Mouse (Mus musculus) kidney, postnatal 4 days (tissue): ENCODE data around the gene Rab29.
"Not testable (repeated sequence)": the region's sequence is repeated elsewhere in the genome, so short reads cannot be mapped to it uniquely, and the experiment has no call there.

Source experiments
- DNase-seq, 2 experiments: peaks; one replicate each; pipeline ENCODE4 v3.0.0; 2021; ENCODE audit warnings: mixed read lengths in 2 of 2

The Rab29 gene

DNA sequence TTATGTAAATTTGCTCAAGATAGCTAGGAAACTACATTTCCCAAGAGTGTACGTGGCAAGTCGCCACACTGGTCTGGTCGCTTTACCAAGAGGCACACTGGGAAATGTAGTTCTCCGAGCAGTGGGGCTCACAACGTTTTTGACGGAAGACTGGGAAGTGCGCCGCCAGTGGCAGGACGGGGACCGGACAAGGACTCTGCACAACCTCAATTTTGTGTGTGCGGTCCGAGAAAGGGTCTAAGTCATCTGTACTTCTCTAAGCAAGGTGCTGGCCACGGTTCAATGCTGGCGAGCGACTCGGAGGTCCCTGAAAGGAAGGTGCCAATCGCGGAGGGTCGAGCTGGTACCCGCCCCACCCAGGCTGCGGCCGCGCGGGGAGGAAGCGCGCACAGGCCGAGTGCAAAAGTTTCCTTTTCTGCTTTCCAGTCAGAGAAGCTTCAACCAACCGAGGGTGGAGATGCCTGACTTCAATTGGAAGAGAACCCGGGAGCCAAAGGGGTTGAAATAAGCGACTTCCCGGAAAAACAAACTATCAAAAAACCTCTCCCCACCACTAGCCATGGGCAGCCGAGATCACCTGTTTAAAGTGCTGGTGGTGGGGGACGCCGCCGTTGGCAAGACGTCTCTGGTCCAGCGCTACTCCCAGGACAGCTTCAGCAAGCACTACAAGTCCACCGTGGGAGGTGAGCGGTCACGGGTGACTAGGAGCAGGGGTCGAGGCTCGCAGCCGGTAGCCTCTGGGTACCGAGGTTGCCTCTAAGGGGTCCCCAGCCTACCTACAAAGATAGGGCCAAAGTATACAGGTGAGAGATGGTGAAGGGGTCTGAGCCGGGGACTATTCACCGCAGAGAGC is at the start of gene Rab29:
Gene Rab29 (plus strand): TSS at position 132 of the 853 bp plus-strand sequence.
- DNase-seq = peak; percentile 94 to 95

DNA sequence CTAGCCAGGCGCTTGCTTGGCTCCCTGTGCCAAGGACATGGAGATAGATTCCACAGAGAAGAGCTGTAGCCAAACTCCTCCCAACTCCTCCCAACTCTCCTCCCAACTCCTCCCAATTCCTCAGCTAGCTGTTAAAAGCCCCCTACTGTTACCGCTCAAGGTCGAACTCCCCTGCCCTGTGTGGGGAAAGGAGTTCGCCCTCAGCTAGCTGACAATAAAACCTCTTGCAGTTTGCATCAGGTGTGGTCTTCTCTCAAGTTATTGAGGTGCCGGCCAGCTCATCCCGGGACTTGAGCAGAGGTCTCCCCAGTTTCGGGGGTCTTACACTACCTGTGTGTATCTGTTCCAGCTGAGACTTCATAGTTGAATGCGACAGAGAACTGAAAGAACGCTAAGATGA is 46.7 kb upstream of the Rab29 start:
- DNase-seq = not testable (repeated sequence)

DNA sequence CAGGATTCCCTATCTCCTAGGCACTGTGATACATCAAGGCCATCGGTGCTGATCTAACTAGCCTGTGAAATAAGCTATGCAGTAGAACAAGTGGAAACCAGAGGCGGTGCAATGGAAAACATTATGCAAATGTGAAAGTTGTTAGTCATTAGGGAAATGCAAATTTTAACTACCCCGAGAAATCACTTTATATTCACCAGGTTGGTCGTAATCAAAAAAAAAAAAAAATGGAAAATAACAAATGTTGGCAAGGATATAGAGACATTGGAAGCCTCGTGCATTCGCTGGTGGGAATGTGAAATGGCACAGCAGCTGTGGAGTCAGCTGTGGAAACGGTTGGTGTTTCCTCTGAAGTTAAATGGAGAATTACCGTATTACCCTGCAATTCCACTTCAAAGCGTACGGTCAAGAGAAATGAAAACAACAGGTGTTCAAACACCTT is 46.1 kb upstream of the Rab29 start:
- DNase-seq = no peak

DNA sequence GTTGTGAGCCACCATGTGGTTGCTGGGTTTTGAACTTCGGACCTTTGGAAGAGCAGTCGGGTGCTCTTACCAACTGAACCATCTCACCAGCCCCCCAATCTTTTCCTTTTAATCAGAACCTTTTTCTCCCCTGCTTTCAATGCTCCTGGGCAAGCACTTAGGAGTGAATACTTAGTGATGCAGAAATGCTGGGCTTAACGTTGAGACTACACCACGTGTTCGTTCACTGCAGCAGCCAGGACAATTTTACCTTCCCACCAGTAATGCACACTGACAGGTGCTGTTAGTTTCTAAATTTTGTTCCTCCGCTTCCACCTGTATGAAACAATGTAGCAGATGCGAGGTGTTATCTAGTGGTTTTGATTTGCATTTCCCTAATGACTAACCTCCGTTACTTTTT is 44.7 kb upstream of the Rab29 start:
- DNase-seq = no peak

DNA sequence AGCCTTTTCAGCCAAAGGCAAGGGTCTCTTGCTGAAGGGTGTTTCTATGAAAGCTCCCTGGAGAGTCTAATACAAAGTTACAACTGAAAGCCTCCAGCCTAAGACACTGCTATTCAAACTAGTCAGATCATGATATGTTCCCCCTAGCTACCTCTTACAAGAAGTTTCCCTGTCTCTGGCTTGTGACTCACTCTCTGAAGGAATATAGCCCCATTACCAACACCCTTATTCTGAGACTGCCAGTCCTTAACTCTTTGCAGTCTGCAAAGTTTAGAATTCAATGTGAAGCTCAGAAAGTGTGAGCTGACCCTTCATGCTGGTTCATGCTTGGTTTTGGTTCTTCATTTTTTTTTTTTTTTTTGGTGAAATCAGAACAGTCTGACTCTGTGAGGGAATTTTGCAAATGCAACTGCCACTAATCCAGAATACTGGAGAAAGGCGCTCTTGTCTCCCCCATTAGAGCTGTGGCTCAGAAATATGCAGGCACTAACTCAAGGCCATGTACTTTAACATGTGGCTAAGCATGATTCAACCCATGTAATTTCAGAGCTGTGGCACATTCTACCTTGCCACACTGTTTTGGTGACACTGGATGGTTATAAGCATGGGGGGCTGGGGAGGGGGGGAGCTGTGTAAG is 44.0 kb upstream of the Rab29 start:
- no peak for DNase-seq

DNA sequence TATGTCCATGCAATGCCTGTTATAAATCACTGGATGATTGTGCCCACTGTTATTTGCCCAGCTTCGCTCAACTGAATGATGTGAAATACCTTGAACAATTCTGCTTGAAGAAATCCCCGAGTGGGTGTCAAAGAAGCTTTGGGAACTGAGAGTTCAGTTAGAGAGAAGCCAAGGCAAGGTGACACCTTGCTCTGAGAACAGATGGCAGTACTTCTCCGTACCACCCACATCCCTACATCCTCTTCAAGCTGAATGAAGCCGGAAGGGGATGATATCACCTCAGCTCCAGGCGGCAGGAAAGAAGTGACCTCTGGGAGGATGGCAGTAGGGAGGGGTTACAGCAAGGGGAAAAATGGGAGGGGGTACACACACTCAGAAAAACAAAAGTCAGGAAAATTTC is 43.5 kb upstream of the Rab29 start:
- no peak for DNase-seq

- DNase-seq = no peak
Observed at GRCm38 (mm10) chr1:131824528-131825181, 42.4 kb upstream of the Rab29 start.

GRCm38 (mm10) chr1:131827207-131827786 is 39.7 kb upstream of the Rab29 start, which contains the start of gene Slc41a1:
TSS of gene Slc41a1 (plus strand) at chr1:131827493.
- DNase-seq = no peak

DNA sequence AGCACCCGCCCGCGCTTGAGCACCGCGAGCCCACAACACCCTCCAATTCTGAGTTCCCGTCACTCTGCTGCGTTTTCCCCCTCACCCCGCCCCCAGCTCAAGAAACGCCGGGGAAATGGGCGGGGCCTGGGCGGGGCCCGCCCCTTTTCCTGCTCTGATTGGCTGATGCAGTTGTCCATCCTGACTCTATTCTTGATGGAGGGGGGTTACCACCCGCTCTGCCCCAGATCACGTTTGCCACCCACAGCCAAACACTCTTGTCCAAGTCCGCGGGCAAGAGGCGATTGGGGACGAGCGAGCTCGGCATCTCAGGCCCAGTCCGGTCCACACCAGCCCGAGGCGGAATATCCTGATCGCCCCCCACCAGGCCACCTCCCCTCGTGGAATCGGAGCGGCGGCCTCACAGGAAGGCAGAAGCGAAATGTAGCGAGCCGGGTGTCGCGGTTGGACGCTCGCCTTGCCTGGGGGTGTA is 39.2 kb upstream of the Rab29 start:
- DNase-seq = peak; percentile 97

- no peak for DNase-seq
Observed at GRCm38 (mm10) chr1:131828297-131829126, 38.5 kb upstream of the Rab29 start.

GRCm38 (mm10) chr1:131829279-131829678 is 37.7 kb upstream of the Rab29 start:
- no peak for DNase-seq

DNA sequence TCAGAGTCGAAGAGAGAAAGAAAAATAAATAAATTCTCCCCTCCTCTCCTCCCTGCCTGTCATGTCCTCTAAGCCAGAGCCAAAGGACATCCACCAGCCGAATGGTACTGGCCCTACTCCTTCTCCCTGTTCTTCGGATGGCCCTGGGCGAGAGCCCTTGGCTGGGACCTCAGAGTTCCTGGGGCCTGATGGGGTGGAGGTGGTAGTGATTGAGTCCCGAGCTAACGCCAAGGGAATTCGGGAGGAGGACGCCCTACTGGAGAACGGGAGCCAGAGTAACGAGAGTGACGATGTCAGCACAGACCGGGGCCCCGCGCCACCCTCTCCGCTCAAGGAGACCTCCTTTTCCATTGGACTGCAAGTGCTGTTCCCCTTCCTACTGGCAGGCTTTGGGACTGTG is 36.5 kb upstream of the Rab29 start:
- DNase-seq = no peak

DNA sequence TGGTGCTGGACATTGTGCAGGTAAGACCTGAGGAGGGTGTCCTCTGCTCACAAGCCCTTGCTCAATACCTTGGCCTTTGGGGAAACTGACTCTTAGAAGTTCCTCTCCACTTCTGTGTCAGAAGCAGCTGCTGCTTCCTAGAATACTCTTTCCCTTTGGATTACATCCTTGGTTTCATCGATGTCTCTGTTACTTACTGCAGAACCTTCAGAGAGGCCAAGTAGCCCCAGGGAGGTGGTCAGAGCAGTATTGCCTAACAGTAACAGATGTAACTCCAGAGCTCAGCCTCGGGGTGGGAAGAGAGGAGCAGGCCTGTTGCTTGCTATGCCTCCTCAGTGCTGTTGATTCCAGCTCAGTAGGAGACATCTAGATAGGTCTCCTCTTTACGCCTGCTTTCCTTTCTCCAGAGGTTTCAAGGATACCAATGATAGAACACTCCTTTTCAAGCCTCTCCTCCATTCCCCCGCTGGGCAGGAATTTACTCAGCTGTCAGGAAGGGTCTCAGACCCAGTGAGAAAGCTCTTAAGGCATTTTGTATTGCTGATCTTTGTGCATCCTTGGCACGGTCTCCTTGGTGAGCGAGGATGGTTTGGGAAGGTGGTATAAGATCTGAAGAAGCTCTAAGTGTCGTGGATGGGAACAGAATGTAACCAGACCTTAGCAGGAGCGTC is 35.9 kb upstream of the Rab29 start:
- no peak for DNase-seq

DNA sequence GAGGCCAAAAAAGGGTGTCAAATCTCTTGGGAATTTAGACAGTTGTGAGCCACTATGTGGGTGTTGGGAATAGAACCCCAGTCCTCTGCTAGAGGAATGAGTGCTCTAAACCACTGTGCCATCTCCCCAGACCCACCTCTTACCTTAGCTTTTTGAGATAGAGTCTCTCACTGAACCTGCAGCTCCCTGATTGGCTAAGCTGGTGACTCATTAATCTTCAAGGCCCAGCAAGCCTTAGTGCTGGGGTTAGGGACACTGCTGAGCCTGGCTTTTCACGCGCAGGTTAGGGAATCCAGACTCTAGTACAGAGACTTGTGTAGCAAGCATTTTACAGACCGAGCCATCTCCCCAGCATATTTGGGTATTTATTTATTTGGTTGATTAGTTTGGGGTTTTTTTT is 30.0 kb upstream of the Rab29 start:
- DNase-seq = no peak

- no peak for DNase-seq
Observed at GRCm38 (mm10) chr1:131838542-131838941, 28.5 kb upstream of the Rab29 start.

DNA sequence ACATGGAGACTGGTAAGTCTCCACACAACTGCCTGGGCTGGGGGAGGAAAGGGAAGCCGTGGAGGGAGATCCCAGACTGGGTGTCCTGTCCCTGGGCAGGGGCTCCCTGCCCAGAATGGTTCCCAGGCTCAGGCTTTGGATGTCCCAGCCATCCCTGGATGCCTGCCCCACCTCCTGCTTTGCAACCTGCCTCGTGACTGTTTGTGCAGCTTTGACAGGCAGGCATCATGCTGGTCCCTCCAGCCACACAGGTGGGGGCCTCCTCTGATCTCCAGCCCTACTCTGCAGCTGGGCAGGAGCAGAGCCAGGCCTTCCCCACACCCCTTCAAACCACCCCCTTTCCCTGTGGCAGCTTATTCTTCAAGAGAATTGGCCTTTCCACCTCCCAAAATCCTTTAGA is 27.7 kb upstream of the Rab29 start:
- no peak for DNase-seq

DNA sequence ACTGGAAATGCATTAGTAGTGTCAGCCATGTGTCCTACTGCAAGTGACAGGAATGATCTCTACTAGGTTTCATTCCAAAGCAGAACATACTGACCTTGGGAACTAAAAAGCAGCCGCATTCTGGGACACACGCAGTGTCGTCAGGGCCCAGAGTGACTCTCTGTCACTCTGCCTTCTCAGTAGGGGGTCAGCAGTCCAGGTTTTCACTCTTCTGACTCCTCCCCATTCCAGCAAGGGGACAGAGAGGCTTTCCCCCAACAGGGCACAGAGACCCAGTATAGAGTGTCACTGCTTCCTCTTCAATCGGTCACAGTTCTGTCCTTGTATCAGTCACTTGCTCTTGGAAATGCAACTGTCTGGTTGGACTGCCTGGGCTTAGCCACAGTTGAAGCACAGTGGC is 24.8 kb upstream of the Rab29 start:
- no peak for DNase-seq

DNA sequence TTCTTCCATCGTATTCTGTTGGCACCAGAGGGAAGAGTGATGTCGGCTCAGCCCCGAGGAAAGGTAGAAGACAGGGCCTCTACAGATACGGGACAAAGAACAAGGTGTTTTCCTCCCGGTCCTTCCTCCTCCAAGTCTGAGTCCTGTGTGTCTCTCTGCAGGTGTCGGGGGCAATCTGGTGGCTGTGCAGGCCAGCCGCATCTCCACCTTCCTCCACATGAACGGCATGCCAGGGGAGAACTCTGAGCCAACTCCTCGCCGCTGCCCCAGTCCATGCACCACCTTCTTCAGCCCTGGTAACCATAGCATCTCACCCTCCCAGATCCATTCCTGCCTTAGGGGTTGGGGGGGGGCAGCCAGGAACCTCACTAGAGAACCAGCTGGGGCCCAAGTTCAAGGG is 23.3 kb upstream of the Rab29 start:
- no peak for DNase-seq

- DNase-seq = no peak
Observed at GRCm38 (mm10) chr1:131844883-131845282, 22.1 kb upstream of the Rab29 start.

DNA sequence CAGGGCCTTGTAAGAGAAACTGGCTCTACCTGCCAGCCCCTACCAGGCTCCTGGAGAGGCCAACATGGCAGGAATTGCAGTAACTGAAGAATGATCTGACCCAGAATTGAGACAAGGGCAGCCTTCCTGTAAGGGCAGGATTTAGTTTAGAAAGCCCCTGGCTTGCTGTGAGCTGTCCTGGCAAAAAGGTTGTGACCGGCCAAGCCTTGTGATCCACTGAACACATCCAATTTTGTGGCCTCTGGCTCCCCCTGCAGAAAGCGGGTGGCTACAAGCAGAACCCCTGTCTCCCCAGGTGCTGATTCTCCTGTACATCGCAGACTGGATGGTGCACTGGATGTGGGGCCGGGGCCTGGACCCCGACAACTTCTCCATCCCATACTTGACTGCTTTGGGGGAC is 20.8 kb upstream of the Rab29 start:
- peak; percentile 66 to 71 for DNase-seq

DNA sequence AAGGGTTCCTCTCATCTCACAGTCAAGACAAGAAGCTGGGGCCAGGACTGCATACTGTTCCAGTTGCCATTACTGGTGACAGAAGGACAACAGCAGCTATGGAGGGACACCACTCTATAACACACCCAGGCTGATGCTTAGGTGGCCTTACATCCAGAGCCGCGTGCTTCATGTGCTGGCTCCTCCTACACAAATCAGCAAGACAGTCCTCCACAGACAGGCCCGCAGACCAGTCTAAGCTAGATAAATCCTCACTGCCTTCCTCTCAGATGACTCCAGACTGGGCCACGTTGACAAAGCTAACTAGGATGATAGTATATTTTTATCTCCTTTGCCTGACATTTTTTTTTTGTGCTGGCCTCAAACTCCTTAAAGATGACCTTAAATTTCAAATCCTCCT is 5.2 kb upstream of the Rab29 start:
- DNase-seq = no peak

GRCm38 (mm10) chr1:131865596-131865995 is 1.4 kb upstream of the Rab29 start:
- no peak for DNase-seq
